Mouse (Mus musculus): Measurements from ENCODE around the gene Btnl4.

Btnl4 gene

GRCm38 (mm10) chr17:34427597-34427996, 49.5 kb downstream of the Btnl4 start:
- no peak for DNase-seq

DNA sequence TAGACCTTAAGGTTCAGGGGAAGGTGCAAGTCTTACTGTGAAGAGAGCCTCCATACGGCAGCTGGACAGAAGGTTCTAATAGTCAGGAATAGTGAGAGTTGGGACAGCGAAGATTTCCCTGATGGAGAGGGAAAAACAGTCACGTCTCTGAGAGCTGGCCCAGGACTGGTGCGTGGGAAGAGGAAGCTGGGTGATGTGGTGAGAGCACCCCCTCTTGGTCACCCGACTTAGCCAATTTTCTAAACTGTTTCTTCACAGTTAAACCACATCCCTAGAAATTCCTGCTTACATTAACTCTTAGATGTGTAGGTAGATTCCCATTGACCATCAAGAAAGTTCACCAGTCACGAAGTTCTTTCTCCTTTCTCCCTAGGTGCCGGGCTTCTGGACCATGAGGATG, 57.1 kb downstream of the Btnl4 start:
- DNase-seq: no peak
